Mouse (Mus musculus): ENCODE results near the gene 2300002M23Rik. TPM values are rescaled to one million over a fixed set of nuclear protein-coding genes. Genes with fewer than 3 reads are reported as not detected.

The 2300002M23Rik gene
- polyA plus RNA-seq, 1 experiment = not detected

GRCm38 (mm10) chr17:35544001-35544400 is 23.2 kb upstream of the 2300002M23Rik start:
- H3K79me2 ChIP-seq (ENCODE audit: control insufficient read depth, insufficient read depth) = no peaks in the 10 kb centered on the region
- no peak overlapping the region for H3K4me3 ChIP-seq (ENCODE audit: insufficient read depth, poor library complexity, severe bottlenecking)
- no peak overlapping the region for H3ac ChIP-seq (ENCODE audit: control insufficient read depth, insufficient read length, low read depth)
- no peaks in the 10 kb centered on the region for H3K36me3 ChIP-seq (ENCODE audit: control insufficient read depth, insufficient read depth)
- H3K27me3 ChIP-seq (ENCODE audit: control insufficient read depth, insufficient read depth, insufficient read length) = no peaks in the 10 kb centered on the region
- no peaks in the 10 kb centered on the region for H3K79me3 ChIP-seq (ENCODE audit: low read depth)
- no peak for TF ChIP-seq CTCF (IDR thresholded peaks at IDR 0.05; ENCODE audit: control insufficient read depth, insufficient read depth, insufficient read length)
- TF ChIP-seq MYOG (IDR thresholded peaks at IDR 0.05; ENCODE audit: control insufficient read depth, extremely low read depth, insufficient read length) = no peak
- TF ChIP-seq FOSL1 (IDR thresholded peaks at IDR 0.05; ENCODE audit: insufficient read depth, low read length, poor library complexity, severe bottlenecking) = no peak
- TF ChIP-seq CEBPB (IDR thresholded peaks at IDR 0.05; ENCODE audit: low read depth) = no peak
- TF ChIP-seq MYOD1 (IDR thresholded peaks at IDR 0.05; ENCODE audit: control insufficient read depth, insufficient read length, low read depth) = no peak
- TF ChIP-seq USF1 (IDR thresholded peaks at IDR 0.05; ENCODE audit: low read depth) = no peak
- TF ChIP-seq MAX (IDR thresholded peaks at IDR 0.05) = no peak

- Histone ChIP-seq H3K36me3 (ENCODE audit: control insufficient read depth, insufficient read depth) (no peaks in the 10 kb centered on the region), H3ac (ENCODE audit: control insufficient read depth, insufficient read length, low read depth) (no peak overlapping the region), H3K79me3 (ENCODE audit: low read depth) (no peaks in the 10 kb centered on the region), H3K27me3 (ENCODE audit: control insufficient read depth, insufficient read depth, insufficient read length) (no peaks in the 10 kb centered on the region), H3K4me3 (ENCODE audit: insufficient read depth, poor library complexity, severe bottlenecking) (no peak overlapping the region), H3K79me2 (ENCODE audit: control insufficient read depth, insufficient read depth) (no peaks in the 10 kb centered on the region)
- TF ChIP-seq CTCF (IDR thresholded peaks at IDR 0.05; ENCODE audit: control insufficient read depth, insufficient read depth, insufficient read length) (peak; percentile 36), FOSL1 (IDR thresholded peaks at IDR 0.05; ENCODE audit: insufficient read depth, low read length, poor library complexity, severe bottlenecking) (no peak)
Observed at GRCm38 (mm10) chr17:35544680-35545079, 22.6 kb upstream of the 2300002M23Rik start.

- Histone ChIP-seq H3K36me3 (ENCODE audit: control insufficient read depth, insufficient read depth) (no peaks in the 10 kb centered on the region), H3K4me3 (ENCODE audit: insufficient read depth, poor library complexity, severe bottlenecking) (no peak overlapping the region), H3K79me2 (ENCODE audit: control insufficient read depth, insufficient read depth) (no peaks in the 10 kb centered on the region), H3ac (ENCODE audit: control insufficient read depth, insufficient read length, low read depth) (no peak overlapping the region), H3K79me3 (ENCODE audit: low read depth) (no peaks in the 10 kb centered on the region), H3K27me3 (ENCODE audit: control insufficient read depth, insufficient read depth, insufficient read length) (no peaks in the 10 kb centered on the region)
- TF ChIP-seq FOSL1 (IDR thresholded peaks at IDR 0.05; ENCODE audit: insufficient read depth, low read length, poor library complexity, severe bottlenecking) (no peak), MYOG (IDR thresholded peaks at IDR 0.05; ENCODE audit: control insufficient read depth, extremely low read depth, insufficient read length) (no peak), CTCF (IDR thresholded peaks at IDR 0.05; ENCODE audit: control insufficient read depth, insufficient read depth, insufficient read length) (no peak), MAX (IDR thresholded peaks at IDR 0.05) (no peak), CEBPB (IDR thresholded peaks at IDR 0.05; ENCODE audit: low read depth) (no peak), MYOD1 (IDR thresholded peaks at IDR 0.05; ENCODE audit: control insufficient read depth, insufficient read length, low read depth) (no peak), USF1 (IDR thresholded peaks at IDR 0.05; ENCODE audit: low read depth) (no peak)
Observed at GRCm38 (mm10) chr17:35547465-35547864, 19.8 kb upstream of the 2300002M23Rik start.

GRCm38 (mm10) chr17:35548636-35549035 is 18.6 kb upstream of the 2300002M23Rik start:
- no peak overlapping the region for H3K4me3 ChIP-seq (ENCODE audit: insufficient read depth, poor library complexity, severe bottlenecking)
- no peaks in the 10 kb centered on the region for H3K36me3 ChIP-seq (ENCODE audit: control insufficient read depth, insufficient read depth)
- H3K27me3 ChIP-seq (ENCODE audit: control insufficient read depth, insufficient read depth, insufficient read length) = no peaks in the 10 kb centered on the region
- no peak overlapping the region for H3ac ChIP-seq (ENCODE audit: control insufficient read depth, insufficient read length, low read depth)
- H3K79me3 ChIP-seq (ENCODE audit: low read depth) = no peaks in the 10 kb centered on the region
- no peak for TF ChIP-seq MAX (IDR thresholded peaks at IDR 0.05)
- no peak for TF ChIP-seq MYOG (IDR thresholded peaks at IDR 0.05; ENCODE audit: control insufficient read depth, extremely low read depth, insufficient read length)
- TF ChIP-seq USF1 (IDR thresholded peaks at IDR 0.05; ENCODE audit: low read depth) = no peak
- no peak for TF ChIP-seq CTCF (IDR thresholded peaks at IDR 0.05; ENCODE audit: control insufficient read depth, insufficient read depth, insufficient read length)
- TF ChIP-seq CEBPB (IDR thresholded peaks at IDR 0.05; ENCODE audit: low read depth) = no peak
- TF ChIP-seq MYOD1 (IDR thresholded peaks at IDR 0.05; ENCODE audit: control insufficient read depth, insufficient read length, low read depth) = no peak
- TF ChIP-seq FOSL1 (IDR thresholded peaks at IDR 0.05; ENCODE audit: insufficient read depth, low read length, poor library complexity, severe bottlenecking) = no peak
- no peaks in the 10 kb centered on the region for H3K79me2 ChIP-seq (ENCODE audit: control insufficient read depth, insufficient read depth)

GRCm38 (mm10) chr17:35549437-35550142 is 17.7 kb upstream of the 2300002M23Rik start:
- no peaks in the 10 kb centered on the region for H3K79me2 ChIP-seq (ENCODE audit: control insufficient read depth, insufficient read depth)
- H3ac ChIP-seq (ENCODE audit: control insufficient read depth, insufficient read length, low read depth) = peak overlapping the region; percentile 42
- H3K36me3 ChIP-seq (ENCODE audit: control insufficient read depth, insufficient read depth) = no peaks in the 10 kb centered on the region
- H3K79me3 ChIP-seq (ENCODE audit: low read depth) = no peaks in the 10 kb centered on the region
- TF ChIP-seq USF1 (IDR thresholded peaks at IDR 0.05; ENCODE audit: low read depth) (peak; percentile 40), FOSL1 (IDR thresholded peaks at IDR 0.05; ENCODE audit: insufficient read depth, low read length, poor library complexity, severe bottlenecking) (no peak), MYOD1 (IDR thresholded peaks at IDR 0.05; ENCODE audit: control insufficient read depth, insufficient read length, low read depth) (peak; percentile 2), CEBPB (IDR thresholded peaks at IDR 0.05; ENCODE audit: low read depth) (peak; percentile 9), CTCF (IDR thresholded peaks at IDR 0.05; ENCODE audit: control insufficient read depth, insufficient read depth, insufficient read length) (no peak)
- peak overlapping the region; percentile 15 for H3K4me3 ChIP-seq (ENCODE audit: insufficient read depth, poor library complexity, severe bottlenecking)
- no peaks in the 10 kb centered on the region for H3K27me3 ChIP-seq (ENCODE audit: control insufficient read depth, insufficient read depth, insufficient read length)

- no peaks in the 10 kb centered on the region for H3K27me3 ChIP-seq (ENCODE audit: control insufficient read depth, insufficient read depth, insufficient read length)
- H3K79me2 ChIP-seq (ENCODE audit: control insufficient read depth, insufficient read depth) = no peaks in the 10 kb centered on the region
- no peaks in the 10 kb centered on the region for H3K36me3 ChIP-seq (ENCODE audit: control insufficient read depth, insufficient read depth)
- H3K4me3 ChIP-seq (ENCODE audit: insufficient read depth, poor library complexity, severe bottlenecking) = peak overlapping the region; percentile 15
- peak overlapping the region; percentile 42 for H3ac ChIP-seq (ENCODE audit: control insufficient read depth, insufficient read length, low read depth)
- H3K79me3 ChIP-seq (ENCODE audit: low read depth) = no peaks in the 10 kb centered on the region
- no peak for TF ChIP-seq MAX (IDR thresholded peaks at IDR 0.05)
- TF ChIP-seq FOSL1 (IDR thresholded peaks at IDR 0.05; ENCODE audit: insufficient read depth, low read length, poor library complexity, severe bottlenecking) = no peak
- no peak for TF ChIP-seq CTCF (IDR thresholded peaks at IDR 0.05; ENCODE audit: control insufficient read depth, insufficient read depth, insufficient read length)
- TF ChIP-seq MYOG (IDR thresholded peaks at IDR 0.05; ENCODE audit: control insufficient read depth, extremely low read depth, insufficient read length) = no peak
- TF ChIP-seq CEBPB (IDR thresholded peaks at IDR 0.05; ENCODE audit: low read depth) = no peak
- TF ChIP-seq USF1 (IDR thresholded peaks at IDR 0.05; ENCODE audit: low read depth) = no peak
- TF ChIP-seq MYOD1 (IDR thresholded peaks at IDR 0.05; ENCODE audit: control insufficient read depth, insufficient read length, low read depth) = no peak
Observed at GRCm38 (mm10) chr17:35550143-35550494, 17.1 kb upstream of the 2300002M23Rik start.

Data from C2C12 (cell line).